Mouse (Mus musculus): ENCODE results near the gene Nptx1.
A peak's percentile ranks its signal among the peaks of the same experiment; 100 is the strongest.

Nptx1 gene

DNA sequence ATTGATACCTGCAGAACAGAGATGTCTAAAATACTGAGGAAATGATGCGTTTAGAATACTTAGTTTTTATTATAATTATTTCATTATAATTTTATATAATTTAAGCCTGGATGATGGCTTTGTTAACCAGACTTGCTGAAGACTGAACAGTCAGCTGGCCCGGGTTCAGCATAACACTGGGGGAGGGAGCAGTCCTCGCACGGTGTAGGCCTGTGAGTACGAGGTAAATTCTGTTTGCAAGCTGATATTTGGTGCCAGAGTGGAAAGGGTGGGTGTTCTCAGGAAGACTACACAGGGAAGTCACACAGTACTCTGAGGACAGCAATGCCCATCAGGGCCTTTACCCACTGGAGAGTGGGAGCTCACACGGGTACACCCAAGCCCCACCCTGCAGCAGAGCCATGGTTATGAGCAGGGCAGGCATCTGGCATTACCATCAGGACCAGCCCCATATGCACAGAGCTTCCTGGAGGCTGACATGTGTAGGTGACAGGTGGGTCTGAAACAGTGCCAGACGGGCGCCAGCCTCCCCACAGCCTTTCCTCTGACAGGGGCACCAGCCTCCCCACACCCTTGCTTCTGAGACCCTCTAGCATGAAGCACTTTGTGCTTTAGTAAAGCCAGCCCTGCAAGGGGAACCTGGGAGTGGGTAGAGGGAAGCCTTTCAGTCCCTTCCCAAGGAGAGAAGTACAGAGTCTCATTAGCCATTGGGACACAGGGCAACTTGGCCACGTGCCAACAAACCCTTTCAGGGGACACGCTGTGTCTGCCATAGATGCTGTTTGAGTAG lies 3.2 kb upstream of the Nptx1 start:
- no peak for DNase-seq (ENCODE audit: low spot score)

DNA sequence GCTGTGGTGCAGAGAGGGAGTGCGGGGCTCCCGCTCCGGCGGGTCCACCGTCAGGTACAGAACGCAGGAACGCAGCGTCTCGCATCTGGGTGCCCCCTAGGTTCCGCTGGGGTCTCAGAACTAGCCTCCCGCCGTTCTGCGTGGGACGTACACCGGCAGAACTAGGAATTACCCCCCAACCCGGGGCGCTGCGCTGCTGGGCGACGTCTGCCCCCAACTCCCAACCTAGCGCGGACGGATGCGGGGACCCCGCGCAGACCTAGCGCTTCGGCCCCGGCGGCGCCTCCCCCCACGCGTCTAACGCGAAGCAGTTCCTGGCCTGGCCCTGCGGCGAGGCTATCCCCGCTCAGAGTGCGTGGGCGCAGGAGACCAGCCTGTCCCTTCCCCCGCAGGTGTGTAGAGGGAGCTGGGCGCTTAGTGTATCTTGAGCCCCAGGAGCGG lies 1.8 kb upstream of the Nptx1 start:
- no peak for DNase-seq (ENCODE audit: low spot score)

DNA sequence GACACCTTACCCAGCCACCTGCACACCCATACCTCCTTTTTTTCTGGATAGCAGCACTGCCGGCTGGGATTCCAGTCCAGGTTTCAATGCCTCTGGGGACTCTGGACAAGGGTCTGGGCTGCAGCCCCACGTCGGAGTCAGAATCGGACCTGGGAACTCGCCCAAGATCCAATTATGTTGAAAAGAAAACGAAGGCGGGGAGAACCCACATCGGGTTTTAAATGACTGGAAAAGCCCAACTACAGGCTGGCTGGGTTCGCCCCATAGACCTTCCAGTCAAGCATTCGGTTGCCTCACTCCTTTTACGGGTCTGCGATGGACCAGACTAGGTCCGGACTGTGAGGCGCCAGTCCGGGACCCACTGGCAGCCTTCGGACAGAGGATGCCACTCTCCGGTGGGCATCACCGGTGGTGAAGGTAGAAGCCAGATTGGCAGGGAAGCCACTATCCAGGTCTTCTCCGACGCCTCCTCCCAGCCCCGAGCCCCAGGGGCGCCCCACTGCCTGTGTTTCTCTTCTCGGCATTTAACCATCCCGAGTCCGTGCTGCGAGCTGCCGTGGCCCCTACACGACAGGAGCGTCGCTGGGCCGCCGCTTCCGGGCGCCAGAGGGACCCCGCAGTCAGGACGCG lies 1.3 kb upstream of the Nptx1 start:
- no peak for DNase-seq (ENCODE audit: low spot score)

DNA sequence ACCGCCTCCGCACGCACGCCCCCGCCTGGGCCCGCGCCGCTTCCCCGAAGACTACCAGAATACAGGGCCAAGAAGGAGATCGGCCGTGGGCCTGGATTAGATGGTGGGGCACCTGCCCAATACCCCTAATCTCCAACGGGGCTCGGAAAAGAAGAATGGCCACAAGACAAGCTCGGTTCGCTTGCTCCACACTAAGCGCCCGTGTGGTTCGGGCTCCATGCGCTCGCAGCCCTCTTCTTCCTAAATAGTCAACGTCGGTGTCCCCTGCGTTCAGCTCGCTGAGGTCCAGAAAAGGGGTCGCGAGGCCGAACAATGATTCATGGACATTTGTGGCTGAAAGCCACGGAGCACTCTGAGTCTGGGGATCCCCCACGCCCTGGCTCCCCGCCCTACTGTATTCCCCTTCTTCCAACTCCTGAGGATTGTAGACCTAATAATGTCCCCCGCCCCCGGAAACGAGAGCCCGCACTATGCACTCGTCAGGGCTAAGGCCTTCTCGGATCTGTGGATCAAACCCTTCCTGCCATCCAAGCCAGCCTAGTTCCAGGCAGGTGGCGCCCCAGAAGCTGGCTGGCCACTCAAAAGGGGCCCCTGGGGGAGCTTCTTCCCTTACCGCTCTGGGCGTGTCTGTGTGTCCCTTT lies 518 bp upstream of the Nptx1 start:
- DNase-seq (ENCODE audit: low spot score), result no peak

DNA sequence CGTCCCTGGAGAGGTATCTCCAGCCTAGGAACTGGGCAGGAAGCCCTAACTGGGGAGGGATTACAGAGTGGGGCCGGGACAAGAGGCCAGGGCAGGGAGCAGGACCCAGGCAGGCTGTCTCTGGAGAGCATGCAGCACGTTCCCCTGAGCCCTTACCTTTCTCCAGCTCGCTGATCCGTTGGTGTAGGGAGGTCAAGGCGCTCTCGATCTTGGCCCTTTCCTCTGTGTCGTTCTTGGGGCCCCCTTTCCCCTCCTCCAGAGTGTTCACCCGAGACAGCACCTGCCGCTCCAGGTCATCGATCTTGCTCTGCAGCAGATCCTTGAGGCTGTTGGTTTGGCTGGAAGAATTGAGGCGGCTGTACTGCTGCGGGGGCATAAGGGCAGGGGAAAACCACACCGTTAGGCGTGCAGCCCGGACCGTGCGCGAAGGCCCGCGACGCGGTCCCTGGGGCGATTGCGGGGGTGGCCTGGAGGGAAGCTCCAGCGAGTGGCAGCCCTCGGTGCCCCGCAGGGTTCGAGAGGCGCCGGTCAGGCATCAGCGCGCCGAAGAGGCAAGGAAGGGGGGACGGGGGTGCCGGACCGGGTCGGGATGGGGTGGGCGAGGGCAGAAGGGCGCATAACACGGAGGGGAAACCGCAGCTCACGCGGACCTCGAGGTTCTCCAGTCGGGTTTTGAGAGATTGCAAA lies 914 bp downstream of the Nptx1 start:
- no peak for DNase-seq (ENCODE audit: low spot score)

DNA sequence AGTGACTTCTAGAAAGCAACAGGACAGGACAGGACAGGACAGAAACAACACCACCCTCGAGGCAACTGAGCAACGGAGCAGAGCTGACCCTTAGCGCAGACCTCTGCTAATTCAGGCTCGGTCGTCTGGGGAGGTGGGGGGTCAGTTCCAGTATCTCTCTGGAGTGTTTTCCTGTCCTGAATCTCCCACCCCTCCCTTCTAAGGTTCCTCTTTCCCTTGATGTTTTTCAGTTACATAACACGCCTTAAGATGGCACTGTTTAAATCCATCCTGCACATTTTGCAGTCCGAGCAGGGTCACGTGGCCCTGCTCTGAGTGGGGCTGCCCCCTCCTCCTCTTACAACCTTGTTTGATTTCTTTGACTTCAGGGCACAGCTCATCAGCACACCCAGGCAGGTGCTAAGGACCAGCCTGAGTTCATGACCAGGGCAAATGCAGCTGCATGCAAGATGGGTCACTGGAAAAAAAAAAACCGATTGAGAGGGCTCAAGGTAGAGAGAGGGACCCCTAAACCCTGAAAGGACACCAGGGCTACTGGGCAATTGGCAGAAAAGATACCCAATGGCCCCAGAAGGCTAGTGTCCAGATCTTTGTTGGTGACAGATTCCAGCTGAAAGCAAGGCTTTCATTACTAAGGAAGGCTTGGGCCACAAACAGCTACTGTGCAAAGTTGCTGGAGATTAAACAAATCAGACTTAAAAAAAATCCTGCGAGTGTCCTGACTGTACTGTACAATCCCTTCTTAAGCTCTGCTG lies 1.6 kb downstream of the Nptx1 start:
- no peak for DNase-seq (ENCODE audit: low spot score)

DNA sequence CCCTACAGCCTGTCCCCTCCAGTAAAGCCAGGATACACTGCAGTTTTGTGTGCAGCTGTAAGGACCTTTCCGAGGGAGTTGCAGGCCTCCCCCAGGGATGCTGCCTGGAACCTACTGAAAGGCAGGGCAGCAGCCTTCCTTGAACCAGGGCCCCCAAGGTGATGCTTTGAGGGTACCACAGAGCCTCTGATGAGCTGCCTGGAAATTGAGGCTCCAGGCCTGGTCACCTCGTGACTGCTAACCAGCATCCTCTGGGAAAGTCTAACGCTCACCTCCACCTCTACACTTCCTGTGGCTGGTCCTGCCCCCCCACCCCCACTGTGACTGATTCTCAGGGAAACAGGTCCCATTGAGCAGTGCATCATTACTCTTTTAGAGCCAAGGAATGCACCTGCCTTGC lies 2.3 kb downstream of the Nptx1 start:
- DNase-seq (ENCODE audit: low spot score), result no peak

DNA sequence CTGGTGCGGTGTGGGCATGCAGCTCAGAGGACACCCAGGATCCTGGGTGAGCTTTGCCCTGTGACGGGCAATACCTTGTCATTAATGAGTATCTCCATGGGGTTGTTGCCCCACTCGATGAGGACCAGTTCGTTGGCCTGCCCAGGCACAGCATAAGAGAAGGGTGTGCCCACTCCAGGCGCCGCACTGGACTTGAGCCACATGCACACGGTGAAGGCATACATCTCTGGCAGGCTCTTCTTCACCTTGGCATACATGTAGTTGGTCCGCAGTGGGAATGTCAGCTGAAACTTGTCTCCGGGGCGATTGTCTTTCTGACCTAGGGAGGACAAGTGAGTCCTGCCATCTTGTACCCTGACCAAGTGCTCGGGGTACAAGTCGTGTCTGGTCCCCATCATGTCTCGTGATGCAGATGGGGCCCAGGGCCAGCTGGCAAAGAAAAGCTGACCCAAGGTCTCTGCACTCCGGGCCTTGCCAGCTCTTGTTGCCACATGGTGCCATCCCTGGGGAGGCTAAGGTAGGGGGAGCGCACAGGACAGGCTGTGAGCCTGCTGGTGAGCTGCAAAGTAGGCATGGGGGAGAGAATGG lies 2.9 kb downstream of the Nptx1 start:
- DNase-seq (ENCODE audit: low spot score), result no peak

DNA sequence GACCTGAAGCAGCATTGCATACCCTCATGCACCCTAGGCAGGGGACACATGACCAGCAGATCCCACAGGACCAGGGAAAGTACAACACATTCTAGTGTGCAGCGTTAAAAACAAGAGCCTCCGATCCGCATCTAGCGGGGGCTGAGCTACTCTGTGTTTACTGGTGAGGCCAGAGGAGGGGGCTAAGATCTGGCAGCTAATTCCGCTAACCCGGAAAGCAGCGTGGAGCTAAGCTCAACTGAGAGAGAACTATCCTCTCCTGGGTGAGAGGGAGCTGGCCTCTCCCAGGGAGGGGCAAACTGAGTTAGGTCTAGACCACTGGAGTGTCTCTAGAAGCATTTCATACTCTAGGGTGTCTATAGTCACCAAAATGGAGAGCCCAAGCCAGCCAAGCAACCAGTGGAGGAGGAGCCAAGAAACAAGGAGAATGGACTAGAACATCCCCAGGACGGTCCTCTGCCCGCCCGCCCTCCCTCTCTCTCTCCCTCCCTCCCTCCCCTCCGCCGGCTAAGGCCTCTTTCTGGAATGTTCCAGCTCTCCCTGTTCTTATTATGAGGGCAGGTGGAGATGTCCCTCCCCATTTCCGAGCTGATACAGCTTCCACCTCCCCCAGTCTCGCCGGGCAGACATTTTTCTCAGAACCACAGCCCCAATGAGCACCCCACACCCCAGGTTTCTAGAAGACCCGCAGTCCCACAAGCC lies 3.6 kb downstream of the Nptx1 start:
- no peak for DNase-seq (ENCODE audit: low spot score)

DNA sequence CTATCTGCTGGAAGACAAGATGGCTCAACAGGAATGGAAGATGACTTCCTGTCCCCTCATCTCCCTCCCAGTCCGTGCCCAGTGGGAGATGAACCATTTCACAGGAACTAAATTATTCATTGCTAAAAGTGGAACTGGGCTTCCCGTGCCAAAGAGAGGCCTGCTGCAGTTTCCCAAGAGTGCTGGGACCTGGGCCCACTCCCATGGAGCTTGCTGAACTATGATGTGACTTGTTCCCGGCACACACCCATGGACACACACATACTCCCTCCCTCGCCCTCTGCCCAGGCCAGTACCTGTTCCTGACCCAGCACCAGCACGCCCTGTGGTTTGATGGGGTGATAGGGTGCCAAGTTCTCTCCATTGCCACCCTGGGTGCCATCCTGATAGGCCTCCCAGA lies 4.7 kb downstream of the Nptx1 start:
- no peak for DNase-seq (ENCODE audit: low spot score)

DNA sequence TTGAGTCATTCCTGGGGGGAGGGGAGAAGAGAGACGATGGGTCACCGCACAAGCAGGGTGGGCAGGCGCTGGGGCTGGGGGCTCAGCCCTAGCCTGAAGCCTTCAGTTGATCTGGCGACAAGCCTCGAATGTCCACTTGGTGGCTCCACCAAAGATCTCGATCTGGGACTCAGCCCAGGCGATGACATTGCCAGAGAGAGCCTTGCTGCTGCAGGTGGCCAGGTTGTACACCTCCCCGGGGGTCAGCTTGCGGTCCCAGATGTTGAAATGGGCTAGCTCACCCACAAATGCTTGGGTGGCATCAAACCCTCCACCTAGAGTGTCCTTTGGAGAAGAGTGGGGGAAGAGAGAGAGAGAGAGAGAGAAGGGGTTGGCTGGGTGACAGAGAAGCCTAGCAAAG lies 5.2 kb downstream of the Nptx1 start:
- DNase-seq (ENCODE audit: low spot score), result no peak

DNA sequence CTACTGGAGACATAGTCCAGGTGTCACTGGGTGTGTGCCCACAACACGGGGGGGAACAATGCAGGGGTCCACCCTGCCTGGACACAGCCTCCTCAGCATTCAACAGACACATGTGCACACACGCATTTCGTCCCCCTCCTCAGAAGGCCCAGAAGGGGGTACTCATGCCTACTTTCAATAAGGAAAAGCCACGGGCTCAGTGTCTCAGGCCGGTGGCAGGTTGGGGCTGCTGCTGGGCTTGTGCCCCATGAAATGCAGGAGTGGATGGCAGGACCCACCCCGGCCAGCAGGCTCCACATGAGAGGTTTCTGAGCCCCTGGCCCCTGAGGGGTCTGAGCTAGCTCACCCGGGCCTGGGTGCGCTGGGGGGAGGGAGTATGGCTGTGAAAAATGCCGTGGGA lies 6.5 kb downstream of the Nptx1 start:
- no peak for DNase-seq (ENCODE audit: low spot score)

DNA sequence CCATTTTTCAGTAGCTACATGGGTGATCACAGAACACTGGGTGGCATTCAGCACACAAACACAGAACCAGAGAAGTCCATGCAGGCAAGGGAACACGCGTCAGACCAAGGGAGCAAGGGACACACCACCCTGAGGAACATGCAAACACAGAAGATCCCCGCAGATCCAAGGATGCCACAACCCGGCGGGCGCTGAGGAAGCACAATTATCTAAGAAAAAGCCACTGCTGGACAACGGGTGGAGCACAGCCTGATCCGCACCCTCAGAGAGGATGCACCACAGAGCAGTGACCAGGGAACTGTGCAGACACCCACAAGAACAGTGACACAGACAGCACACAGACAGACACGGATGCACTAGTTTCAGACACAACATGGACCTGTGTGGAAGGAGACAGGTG lies 7.0 kb downstream of the Nptx1 start:
- DNase-seq (ENCODE audit: low spot score), result no peak

DNA sequence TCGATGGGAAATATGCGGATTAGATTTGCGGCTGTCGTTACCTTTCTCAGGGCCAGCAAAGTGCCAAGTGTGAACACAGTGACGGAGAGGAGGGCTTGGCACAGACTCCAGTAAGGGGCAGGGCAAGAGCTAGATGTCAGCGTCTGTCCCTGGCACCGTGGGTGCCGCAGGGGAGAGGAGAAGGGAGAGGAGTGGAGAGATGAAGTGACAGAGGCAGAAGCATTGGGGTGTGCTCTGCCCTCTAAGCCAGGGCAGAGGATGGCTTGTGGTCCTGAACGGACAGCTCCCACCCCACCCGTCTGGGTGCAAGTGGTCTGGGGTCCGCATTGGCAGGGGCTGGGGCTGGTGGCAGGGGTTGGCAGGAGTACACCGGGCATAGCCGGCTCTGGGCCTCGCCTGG lies 7.6 kb downstream of the Nptx1 start:
- DNase-seq (ENCODE audit: low spot score), result no peak

DNA sequence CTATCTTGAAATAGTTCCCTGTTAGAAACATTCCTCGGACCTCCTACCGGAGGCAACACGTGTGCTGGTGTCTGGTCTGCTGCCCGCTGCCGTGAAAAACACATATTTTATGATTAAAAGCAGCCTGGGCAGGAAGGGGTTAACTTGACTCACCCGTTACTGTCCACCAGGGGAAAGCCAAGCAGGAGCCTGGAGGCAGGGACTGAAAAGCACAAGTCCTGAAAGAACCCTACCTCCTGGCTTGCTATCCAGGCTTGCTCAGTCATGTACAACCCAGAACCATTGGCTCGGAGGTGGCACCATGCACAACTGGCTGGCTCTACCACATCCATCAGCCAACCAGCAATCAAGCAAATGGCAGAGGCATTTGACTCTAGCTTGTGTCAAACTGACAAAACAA lies 13.8 kb downstream of the Nptx1 start:
- DNase-seq (ENCODE audit: low spot score), result no peak

DNA sequence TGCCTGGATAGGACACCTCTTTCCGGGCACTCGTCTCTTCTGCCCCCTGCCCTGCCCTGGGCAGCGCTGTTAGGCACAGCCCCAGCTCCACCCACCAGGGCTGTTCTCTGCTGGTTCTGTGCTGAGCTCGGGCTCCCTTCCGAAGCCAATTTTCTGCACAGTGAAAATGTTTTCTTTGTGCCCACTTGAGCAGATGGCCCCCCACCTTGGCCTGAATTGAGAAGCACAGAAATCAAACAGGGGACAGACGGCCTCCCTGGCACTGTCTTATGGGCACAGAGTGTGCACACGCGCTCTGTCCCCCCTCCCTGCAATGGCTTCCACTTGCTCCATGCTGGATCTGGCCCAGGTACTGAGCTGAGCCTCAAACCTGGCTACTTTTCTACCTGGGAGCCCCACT lies 15.1 kb downstream of the Nptx1 start:
- DNase-seq (ENCODE audit: low spot score), result no peak

DNA sequence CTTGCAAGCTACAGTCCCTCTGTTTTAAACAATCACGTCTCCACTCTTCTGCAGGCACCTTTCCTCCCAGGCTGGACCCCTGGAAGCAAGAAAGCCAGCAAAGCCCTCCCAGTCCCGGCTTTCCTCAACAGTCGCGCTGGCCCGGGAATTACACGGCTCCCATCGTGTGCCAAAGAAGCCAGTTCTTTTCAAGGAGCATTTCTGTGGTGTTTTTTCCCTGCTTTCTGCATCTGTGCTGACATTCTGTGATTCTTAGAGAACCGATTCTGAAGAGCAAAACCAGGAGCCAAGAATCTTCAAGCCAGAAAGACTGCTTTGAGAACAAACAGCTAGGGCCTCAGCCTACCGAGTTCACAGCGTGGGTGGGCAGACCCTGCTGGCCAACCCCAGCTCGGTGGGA lies 18.6 kb downstream of the Nptx1 start:
- DNase-seq (ENCODE audit: low spot score), result no peak

DNA sequence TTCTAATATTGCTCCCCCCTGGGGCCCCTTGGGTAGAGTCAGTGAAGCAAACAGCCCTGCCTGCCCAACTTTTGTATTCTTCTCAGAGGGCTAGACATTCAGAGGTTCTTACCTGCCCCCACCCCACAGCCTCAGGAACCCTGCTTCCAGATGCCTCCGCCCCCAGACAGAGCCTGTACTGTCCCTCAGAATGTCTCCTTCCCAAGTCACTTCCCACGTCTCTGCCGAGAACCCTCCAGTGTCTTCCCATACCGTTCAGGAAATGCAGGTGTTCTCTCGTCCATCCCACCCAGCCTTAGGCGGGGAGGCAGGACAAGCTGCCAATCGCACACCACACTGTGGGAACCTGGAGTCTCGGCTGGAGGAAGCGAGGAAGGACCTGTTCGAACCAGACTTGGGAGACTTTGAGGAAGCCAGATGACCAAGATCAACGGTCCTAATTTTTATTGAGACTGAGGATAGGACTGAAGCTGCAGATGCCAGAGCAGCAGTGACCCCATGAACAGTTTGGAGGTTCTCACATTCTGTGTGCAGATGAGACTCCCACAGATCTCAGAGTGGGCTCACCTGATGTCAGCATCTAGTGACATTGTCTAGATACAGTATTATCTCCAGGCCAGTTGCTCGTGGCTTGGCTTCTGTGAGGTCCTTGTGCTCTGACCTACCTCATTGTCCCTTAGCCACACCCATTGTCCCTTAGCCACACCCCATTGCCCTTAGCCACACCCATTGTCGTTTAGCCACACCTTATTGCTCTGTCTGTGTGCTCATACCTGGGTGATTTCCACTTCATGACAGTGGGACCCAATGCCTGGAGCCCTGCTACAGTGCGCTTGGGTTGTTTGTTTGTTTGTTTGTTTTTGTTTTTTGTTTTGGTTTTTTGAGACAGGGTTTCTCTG lies 21.2 kb downstream of the Nptx1 start:
- DNase-seq (ENCODE audit: low spot score), result no peak

DNA sequence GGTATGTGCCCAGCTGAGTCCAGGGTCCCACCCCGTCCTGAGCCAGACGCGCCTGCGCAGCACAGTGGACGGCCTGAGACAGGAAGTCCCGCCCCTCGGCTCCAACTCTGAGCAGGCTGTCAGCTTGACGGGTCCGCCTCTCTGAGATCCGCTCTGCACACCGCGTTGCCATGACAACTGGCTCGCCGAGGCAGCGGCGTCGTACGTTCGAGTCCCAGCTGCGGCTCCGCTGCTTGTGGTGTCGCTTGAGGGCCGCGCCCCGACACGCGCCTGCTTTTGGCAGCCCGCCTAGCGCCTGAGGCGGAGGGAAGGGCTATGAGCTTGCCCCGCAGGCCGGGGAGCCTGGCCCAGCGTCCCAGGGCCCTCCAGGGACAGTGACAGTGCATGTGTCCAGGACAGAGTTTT lies 23.0 kb downstream of the Nptx1 start:
- peak; percentile 88 for DNase-seq (ENCODE audit: low spot score)

DNA sequence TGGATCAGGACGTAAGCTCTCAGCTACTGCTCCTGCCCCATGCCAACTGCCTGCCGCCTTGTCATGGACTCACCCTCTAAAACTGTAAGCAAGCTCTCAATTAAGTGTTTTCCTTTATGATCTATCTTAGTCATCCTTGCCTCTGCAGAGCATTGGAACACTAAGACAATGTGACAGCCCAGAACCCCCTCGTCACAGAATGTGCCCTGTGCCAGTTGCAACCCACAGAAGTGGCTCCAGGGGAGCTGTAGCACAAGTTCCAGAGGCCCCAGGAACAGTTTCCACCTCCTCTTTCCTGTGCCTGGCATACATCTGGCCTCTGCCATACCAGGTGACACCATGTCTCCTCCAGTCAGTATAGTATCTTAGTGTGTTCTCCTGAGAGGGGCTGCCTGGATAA lies 24.2 kb downstream of the Nptx1 start:
- no peak for DNase-seq (ENCODE audit: low spot score)

Measured in ovary, adult 18-20 months (tissue).